Mouse (Mus musculus) CD4-positive naive resting alpha-beta T cell, adult 76 days (primary cell): ENCODE results near the gene Morc2b. TPM values are rescaled to one million over a fixed set of nuclear protein-coding genes. Genes with fewer than 3 reads are reported as not detected.

ENCODE experiments used
- total RNA-seq: library from RNA; stranded (reverse); gene quantifications from one replicate; pipeline ENCODE4 v1.2.4, GENCODE M21; 2023

Morc2b gene
- total RNA-seq, result not detected

DNA sequence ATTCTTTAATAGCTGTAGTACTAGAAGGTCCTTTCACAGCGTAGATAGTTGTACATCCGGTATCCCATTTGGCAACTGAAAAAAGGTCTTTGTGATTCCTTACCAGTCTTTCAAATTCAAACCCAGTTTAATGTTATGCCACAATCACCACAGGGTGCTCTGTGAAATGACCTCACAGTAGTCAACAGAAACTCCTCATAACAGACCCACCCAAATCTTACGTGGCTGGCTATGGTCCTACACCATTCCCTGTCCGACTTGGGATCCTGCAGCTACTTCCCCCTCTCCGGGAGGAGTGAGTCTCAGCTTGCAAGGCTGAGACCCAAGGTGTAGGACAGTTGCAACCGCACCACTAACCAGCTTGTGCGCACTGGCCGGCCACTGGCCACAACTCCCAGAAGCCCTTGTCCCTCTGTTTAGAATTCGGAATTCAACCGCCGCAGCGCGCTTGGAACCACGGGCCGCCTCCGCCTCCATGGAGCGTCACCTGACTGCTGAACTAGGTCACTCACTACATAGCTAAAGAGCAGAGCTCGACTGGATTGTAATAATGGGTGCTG, at the start of gene Morc2b:
Gene Morc2b, minus strand, starts transcription at position 423 of the 560 bp plus-strand sequence.

GRCm38 (mm10) chr17:33168147-33168546, 28.7 kb upstream of the Morc2b start, which contains the start of gene Olfr55:
Gene Olfr55 (plus strand): TSS chr17:33168447.

GRCm38 (mm10) chr17:33089220-33089949, 50.1 kb downstream of the Morc2b start, which contains the start of gene Zfp563:
Gene Zfp563 (plus strand): TSS chr17:33089310.

GRCm38 (mm10) chr17:33067958-33068357, 71.5 kb downstream of the Morc2b start, which contains the start of gene 4921501E09Rik:
Gene 4921501E09Rik (minus strand): TSS chr17:33068058.

Other genes starting within 250 kb of the Morc2b start
- gene Zfp870, start 248.0 kb downstream of the Morc2b start, total RNA-seq, result 0.62 TPM
- not detected for gene Cyp4f14, start 222.3 kb downstream of the Morc2b start, total RNA-seq
- 61.3 TPM for gene Cyp4f13, start 192.3 kb downstream of the Morc2b start, total RNA-seq
- 32.4 TPM for gene Zfp472, start 173.9 kb downstream of the Morc2b start, total RNA-seq
- gene Zfp952, start 146.6 kb downstream of the Morc2b start, total RNA-seq, result 13.1 TPM
- gene Zfp763, start 106.3 kb downstream of the Morc2b start, total RNA-seq, result 3.6 TPM
- not detected for gene 4921501E09Rik, start 71.6 kb downstream of the Morc2b start, total RNA-seq
- gene Zfp563, start 50.4 kb downstream of the Morc2b start, total RNA-seq, result 3.2 TPM
- not detected for gene Olfr55, start 28.8 kb upstream of the Morc2b start, total RNA-seq
- not detected for gene Olfr239, start 51.6 kb upstream of the Morc2b start, total RNA-seq
- not detected for gene Olfr1564, start 82.0 kb upstream of the Morc2b start, total RNA-seq
- 8.2 TPM for gene Zfp955a, start 115.5 kb upstream of the Morc2b start, total RNA-seq
- not detected for gene Olfr63, start 125.0 kb upstream of the Morc2b start, total RNA-seq
- gene Zfp955b, start 149.9 kb upstream of the Morc2b start, total RNA-seq, result 6.1 TPM
- gene Zfp81, start 219.2 kb upstream of the Morc2b start, total RNA-seq, result 16.5 TPM